Mouse (Mus musculus): ENCODE measurements around the gene Chaf1a. TPM values are rescaled to one million over a fixed set of nuclear protein-coding genes. Genes with fewer than 3 reads are reported as not detected.

Gene Chaf1a
- polyA plus RNA-seq, 1 experiment from 2014 or later, result 44.5 TPM

- WGBS, result 78% methylated on average over 3 of the region's 3 CpGs
- H3K27ac ChIP-seq, result no peak overlapping the region
These were observed 72.5 kb downstream of the Chaf1a start for GRCm38 (mm10) chr17:56112743-56113142.

DNA sequence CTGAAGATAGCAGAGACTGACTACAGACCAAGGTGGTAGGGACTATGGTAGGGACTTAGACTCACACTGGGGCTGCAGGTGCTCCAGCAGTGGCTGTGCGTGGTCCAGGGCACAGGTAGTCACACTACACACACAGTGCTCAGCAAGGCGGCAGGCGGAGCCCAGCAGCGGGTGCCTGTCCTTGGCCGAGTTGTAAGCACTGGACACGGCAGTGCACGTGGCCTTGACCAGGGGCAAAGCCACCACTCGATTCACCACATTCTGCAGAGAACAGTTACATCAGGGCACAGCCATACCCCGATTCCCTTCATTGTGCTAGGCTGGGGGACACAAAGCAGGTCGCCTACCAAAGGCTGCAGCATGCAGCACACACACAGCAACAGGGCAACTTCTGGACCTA, 76.0 kb downstream of the Chaf1a start:
- H3K9me3 ChIP-seq, result no peaks in the 10 kb centered on the region
- H3K27ac ChIP-seq, result no peak overlapping the region
- H3K9ac ChIP-seq, result no peak overlapping the region
- H3K4me1 ChIP-seq, result peaks cover 17% of the 10 kb centered on the region
- peaks cover 48% of the 10 kb centered on the region for H3K27me3 ChIP-seq
- H3K36me3 ChIP-seq, result no peaks in the 10 kb centered on the region; the same call in 1 of the 2 replicates
- WGBS, result 77% methylated on average over 10 of the region's 10 CpGs
- H3K4me2 ChIP-seq (replicated peaks), result no peak overlapping the region
- no peak overlapping the region for H3K4me3 ChIP-seq
- ATAC-seq (ENCODE audit: insufficient number of reproducible peaks, insufficient read depth, low FRiP score, low TSS enrichment), result no peak

More at GRCm38 (mm10) chr17:56112743-56113142, 72.5 kb downstream of the Chaf1a start:
- Histone ChIP-seq H3K4me1 (peaks cover 6% of the 10 kb centered on the region), H3K4me2 (replicated peaks) (no peak overlapping the region), H3K27me3 (peaks cover 16% of the 10 kb centered on the region), H3K36me3 (no peaks in the 10 kb centered on the region; the same call in 1 of the 2 replicates), H3K9ac (no peak overlapping the region), H3K9me3 (no peaks in the 10 kb centered on the region), H3K4me3 (no peak overlapping the region)
- ATAC-seq (ENCODE audit: insufficient number of reproducible peaks, insufficient read depth, low FRiP score, low TSS enrichment), result no peak

DNA sequence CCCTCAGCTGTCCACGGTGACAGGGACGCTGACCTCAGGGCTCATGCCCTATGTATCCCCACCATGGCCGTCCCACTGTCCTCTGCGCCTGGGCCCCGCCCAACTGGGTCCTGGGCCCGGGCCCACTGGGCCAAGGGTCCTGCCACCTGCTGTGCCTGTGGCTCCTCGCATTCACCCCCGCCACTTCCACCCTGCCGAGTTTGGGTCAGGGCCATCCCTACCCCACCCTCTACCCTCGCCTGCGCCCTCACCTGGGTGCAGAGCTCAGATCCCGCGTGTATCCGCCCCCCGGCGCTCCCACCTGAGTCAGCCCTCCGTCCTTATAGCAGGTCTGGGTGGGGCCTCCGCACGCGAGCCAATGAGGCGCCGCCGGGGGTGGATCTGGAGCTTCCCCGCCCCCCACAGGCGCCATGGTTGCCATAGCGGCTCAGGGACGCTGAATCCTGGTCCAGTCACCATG, 77.0 kb downstream of the Chaf1a start, which contains the start of gene Plin5:
Plin5 (minus strand) TSS at position 346 of the 460 bp plus-strand sequence.
- Histone ChIP-seq H3K4me2 (replicated peaks) (peak within 1 kb of the TSS; percentile 49), H3K9me3 (peaks cover 3% of the 10 kb centered on the region), H3K27me3 (peaks cover 59% of the 10 kb centered on the region), H3K4me1 (peaks cover 17% of the 10 kb centered on the region), H3K4me3 (peak within 1 kb of the TSS; percentile 26), H3K27ac (no peak within 1 kb of the TSS), H3K9ac (no peak within 1 kb of the TSS), H3K36me3 (no peaks in the 10 kb centered on the region; the same call in 1 of the 2 replicates)
- under 1% methylated on average over 27 of the region's 27 CpGs for WGBS
- no peak for ATAC-seq (ENCODE audit: insufficient number of reproducible peaks, insufficient read depth, low FRiP score, low TSS enrichment)

GRCm38 (mm10) chr17:56119431-56119830, 79.2 kb downstream of the Chaf1a start:
- H3K4me1 ChIP-seq, result peaks cover 24% of the 10 kb centered on the region
- peak overlapping the region; percentile 9; the same call in 1 of the 2 replicates for H3K4me3 ChIP-seq
- ATAC-seq (ENCODE audit: insufficient number of reproducible peaks, insufficient read depth, low FRiP score, low TSS enrichment), result no peak
- no peak overlapping the region for H3K9ac ChIP-seq
- no peak overlapping the region for H3K27ac ChIP-seq
- peaks cover 81% of the 10 kb centered on the region for H3K27me3 ChIP-seq
- H3K9me3 ChIP-seq, result peaks cover 15% of the 10 kb centered on the region
- H3K36me3 ChIP-seq, result no peaks in the 10 kb centered on the region
- 41% methylated on average over 12 of the region's 12 CpGs for WGBS
- H3K4me2 ChIP-seq (replicated peaks), result peak overlapping the region; percentile 2; the same call in 1 of the 2 replicates

- peaks cover 15% of the 10 kb centered on the region for H3K9me3 ChIP-seq
- peaks cover 85% of the 10 kb centered on the region for H3K27me3 ChIP-seq
- 0 out of 2 replicates have a peak overlapping the region, but pooled peaks have one; percentile 12 for H3K4me3 ChIP-seq
- H3K36me3 ChIP-seq, result no peaks in the 10 kb centered on the region
- WGBS, result 6% methylated on average over 66 of the region's 66 CpGs
- no peak overlapping the region for H3K9ac ChIP-seq
- H3K4me1 ChIP-seq, result peaks cover 26% of the 10 kb centered on the region
- ATAC-seq (ENCODE audit: insufficient number of reproducible peaks, insufficient read depth, low FRiP score, low TSS enrichment), result no peak
- peak overlapping the region; percentile 22 for H3K4me2 ChIP-seq (replicated peaks)
- H3K27ac ChIP-seq, result no peak overlapping the region
These were observed 80.0 kb downstream of the Chaf1a start for GRCm38 (mm10) chr17:56119981-56120880.

DNA sequence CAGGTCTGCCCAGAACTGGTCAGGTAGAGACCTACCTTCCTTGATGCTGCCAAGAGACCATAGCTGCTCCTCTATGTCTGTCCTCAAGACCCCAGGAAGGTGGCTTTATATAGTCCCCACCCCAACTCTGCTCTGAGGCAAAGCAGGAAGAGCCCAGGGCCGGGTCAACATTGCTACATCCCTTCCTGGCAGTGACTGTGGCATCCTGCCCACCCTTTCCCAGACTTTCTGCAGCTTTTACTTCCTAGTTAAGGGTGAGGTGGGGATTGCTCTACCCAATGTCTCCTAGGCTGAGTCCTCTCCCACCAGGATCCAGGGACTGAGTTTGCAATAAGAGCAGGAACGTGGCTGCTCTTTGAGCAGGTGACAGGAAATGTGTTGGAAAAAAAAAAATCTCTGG, 81.6 kb downstream of the Chaf1a start, which contains the start of gene Lrg1:
Lrg1 (minus strand) TSS at position 176 of the 400 bp plus-strand sequence.
- Histone ChIP-seq H3K9me3 (peaks cover 15% of the 10 kb centered on the region), H3K4me2 (replicated peaks) (0 out of 2 replicates have a peak within 1 kb of the TSS, but pooled peaks have one; percentile 22), H3K4me1 (peaks cover 26% of the 10 kb centered on the region), H3K9ac (no peak within 1 kb of the TSS), H3K4me3 (no peak within 1 kb of the TSS), H3K27ac (no peak within 1 kb of the TSS), H3K36me3 (no peaks in the 10 kb centered on the region), H3K27me3 (peaks cover 77% of the 10 kb centered on the region)
- ATAC-seq (ENCODE audit: insufficient number of reproducible peaks, insufficient read depth, low FRiP score, low TSS enrichment), result no peak
- 66% methylated on average over 2 of the region's 2 CpGs for WGBS

Other genes with a start within 250 kb of the Chaf1a start
- 10.2 and 11.2 TPM in 2 replicates for gene Zfp119a, start 161.5 kb upstream of the Chaf1a start, polyA plus RNA-seq (2016; fragmentation: Nextera tagmentation; extraction: Ambion mirVana)
- gene Zfp959, start 148.3 kb upstream of the Chaf1a start, polyA plus RNA-seq (2016; fragmentation: Nextera tagmentation; extraction: Ambion mirVana), result 13.1 and 13.9 TPM in 2 replicates
- 4.9 and 6.2 TPM in 2 replicates for gene Zfp119b, start 90.9 kb upstream of the Chaf1a start, polyA plus RNA-seq (2016; fragmentation: Nextera tagmentation; extraction: Ambion mirVana)
- 1.6 and 2.3 TPM in 2 replicates for gene Ebi3, start 87.8 kb upstream of the Chaf1a start, polyA plus RNA-seq (2016; fragmentation: Nextera tagmentation; extraction: Ambion mirVana)
- 26.8 and 28.3 TPM in 2 replicates for gene Yju2, start 81.3 kb upstream of the Chaf1a start, polyA plus RNA-seq (2016; fragmentation: Nextera tagmentation; extraction: Ambion mirVana)
- 41.4 and 46.8 TPM in 2 replicates for gene Shd, start 70.0 kb upstream of the Chaf1a start, polyA plus RNA-seq (2016; fragmentation: Nextera tagmentation; extraction: Ambion mirVana)
- gene Fsd1, start 53.9 kb upstream of the Chaf1a start, polyA plus RNA-seq (2016; fragmentation: Nextera tagmentation; extraction: Ambion mirVana), result 52.0 and 54.7 TPM in 2 replicates
- 6.4 and 8.0 TPM in 2 replicates for gene Stap2, start 34.9 kb upstream of the Chaf1a start, polyA plus RNA-seq (2016; fragmentation: Nextera tagmentation; extraction: Ambion mirVana)
- gene Mpnd, start 34.7 kb upstream of the Chaf1a start, polyA plus RNA-seq (2016; fragmentation: Nextera tagmentation; extraction: Ambion mirVana), result 174 and 193 TPM in 2 replicates
- 173 and 175 TPM in 2 replicates for gene Sh3gl1, start 3.8 kb upstream of the Chaf1a start, polyA plus RNA-seq (2016; fragmentation: Nextera tagmentation; extraction: Ambion mirVana)
- gene Ubxn6, start 34.6 kb downstream of the Chaf1a start, polyA plus RNA-seq (2016; fragmentation: Nextera tagmentation; extraction: Ambion mirVana), result 49.0 and 52.7 TPM in 2 replicates
- gene Hdgfl2, start 39.2 kb downstream of the Chaf1a start, polyA plus RNA-seq (2016; fragmentation: Nextera tagmentation; extraction: Ambion mirVana), result 173 and 179 TPM in 2 replicates
- gene Plin4, start 69.4 kb downstream of the Chaf1a start, polyA plus RNA-seq (2016; fragmentation: Nextera tagmentation; extraction: Ambion mirVana), result 0.08 and 0.10 TPM in 2 replicates
- gene Plin5, start 77.2 kb downstream of the Chaf1a start, polyA plus RNA-seq (2016; fragmentation: Nextera tagmentation; extraction: Ambion mirVana), result 0.15 and 0.29 TPM in 2 replicates
- gene Lrg1, start 81.6 kb downstream of the Chaf1a start, polyA plus RNA-seq (2016; fragmentation: Nextera tagmentation; extraction: Ambion mirVana), result 0.15 and 0.23 TPM in 2 replicates
- 4.3 and 4.6 TPM in 2 replicates for gene Sema6b, start 99.9 kb downstream of the Chaf1a start, polyA plus RNA-seq (2016; fragmentation: Nextera tagmentation; extraction: Ambion mirVana)
- gene Tnfaip8l1, start 122.0 kb downstream of the Chaf1a start, polyA plus RNA-seq (2016; fragmentation: Nextera tagmentation; extraction: Ambion mirVana), result 12.4 and 13.0 TPM in 2 replicates
- gene Mydgf, start 143.5 kb downstream of the Chaf1a start, polyA plus RNA-seq (2016; fragmentation: Nextera tagmentation; extraction: Ambion mirVana), result 71.0 and 76.2 TPM in 2 replicates
- 41.4 and 43.4 TPM in 2 replicates for gene Dpp9, start 178.5 kb downstream of the Chaf1a start, polyA plus RNA-seq (2016; fragmentation: Nextera tagmentation; extraction: Ambion mirVana)
- 15.3 and 15.5 TPM in 2 replicates for gene Fem1a, start 216.4 kb downstream of the Chaf1a start, polyA plus RNA-seq (2016; fragmentation: Nextera tagmentation; extraction: Ambion mirVana)
- 2.7 and 3.5 TPM in 2 replicates for gene Ticam1, start 236.3 kb downstream of the Chaf1a start, polyA plus RNA-seq (2016; fragmentation: Nextera tagmentation; extraction: Ambion mirVana)